Mouse (Mus musculus) hematopoietic multipotent progenitor cell, adult 10-12 weeks (in vitro differentiated cells): Measurements from ENCODE around the gene Olfr669. TPM values are rescaled to one million over a fixed set of nuclear protein-coding genes. Genes with fewer than 3 reads are reported as not detected.

Source experiments
- polyA plus RNA-seq: library from polyadenylated mRNA; stranded (reverse); fragments of >175 nt; gene quantifications from 2 replicates; pipeline ENCODE4 v1.2.3, GENCODE M21; 2012; ENCODE audit warnings: low replicate concordance

The Olfr669 gene
- polyA plus RNA-seq = not detected in 2 replicates

DNA sequence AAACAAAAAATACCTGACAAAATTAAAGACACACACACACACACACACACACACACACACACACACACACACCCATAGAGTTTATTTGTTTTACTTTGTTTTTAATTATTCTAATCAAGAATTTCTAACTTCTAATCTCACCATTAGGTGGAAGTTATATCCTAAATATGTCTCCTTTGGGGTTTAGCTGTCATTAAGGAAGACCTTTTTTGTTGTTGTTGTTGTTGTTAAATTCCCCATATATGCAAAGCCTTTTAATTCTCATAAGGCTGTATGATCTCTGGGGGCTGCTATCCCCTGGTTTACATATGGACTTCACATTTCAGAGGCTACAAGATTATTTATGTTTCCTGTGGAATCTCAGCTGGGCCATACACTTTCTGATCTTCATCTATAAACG, at the start of gene Olfr669:
Gene Olfr669 (plus strand): TSS at position 301 of the 400 bp plus-strand sequence.

DNA sequence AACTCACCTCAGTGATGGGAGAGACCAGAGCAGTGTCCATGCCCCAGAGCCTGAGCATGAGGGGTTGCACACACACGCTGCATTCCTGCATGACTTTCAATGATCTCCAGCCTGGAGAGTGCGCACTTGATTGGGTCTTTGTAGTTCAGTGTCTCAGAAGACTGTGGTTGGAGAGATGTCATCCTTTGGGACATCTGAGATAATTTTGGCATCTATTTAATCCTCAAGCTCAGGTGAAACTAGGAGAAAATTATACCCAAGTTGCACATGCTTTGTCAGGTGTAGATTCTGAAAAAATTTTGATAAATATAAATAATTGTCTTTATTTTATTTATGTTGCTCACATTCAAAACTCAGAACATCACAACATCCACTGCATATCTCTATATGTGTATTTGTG, 38.2 kb upstream of the Olfr669 start, which contains the start of gene Olfr666:
Gene Olfr666 (minus strand): TSS at position 101 of the 400 bp plus-strand sequence.

DNA sequence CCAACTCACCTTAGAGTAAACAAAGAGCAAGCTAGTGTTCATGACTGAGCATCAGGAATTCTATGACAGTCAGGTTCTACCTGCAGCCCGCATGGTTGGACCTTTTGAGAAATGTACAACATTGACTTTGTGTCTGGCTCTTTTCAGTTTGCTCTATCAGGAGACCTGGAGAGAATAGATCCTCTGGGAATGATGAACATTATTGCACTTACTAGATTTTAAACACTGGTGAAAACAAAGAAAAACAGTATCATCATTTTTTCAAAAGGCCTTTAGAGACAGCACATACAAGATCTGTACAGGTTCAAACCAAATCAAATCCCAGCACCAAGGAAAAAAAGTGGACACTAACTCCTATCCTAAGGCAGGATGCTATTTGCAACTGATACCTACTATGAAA, 12.7 kb upstream of the Olfr669 start, which contains the start of gene Olfr667:
Gene Olfr667 (minus strand): TSS at position 101 of the 400 bp plus-strand sequence.

DNA sequence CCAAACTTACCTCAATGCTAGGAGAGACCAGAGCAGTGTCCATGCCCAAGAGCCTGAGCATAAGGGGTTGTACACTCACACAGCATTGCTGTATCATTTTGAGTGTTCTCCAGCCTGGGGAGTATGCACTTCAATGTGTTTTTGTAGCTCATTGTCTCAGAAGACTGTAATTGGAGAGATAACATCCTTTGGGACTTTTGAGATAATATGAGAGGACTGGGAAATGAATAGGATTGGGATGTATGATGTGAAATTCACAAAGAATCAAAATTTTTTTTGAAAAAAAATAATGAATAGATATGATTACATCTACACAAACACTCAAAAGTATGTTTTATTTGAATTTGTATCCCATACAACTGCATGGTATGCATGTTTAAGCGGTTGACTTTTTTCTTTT, 6.1 kb upstream of the Olfr669 start, which contains the start of gene Olfr668:
Gene Olfr668 (minus strand): TSS at position 101 of the 400 bp plus-strand sequence.

DNA sequence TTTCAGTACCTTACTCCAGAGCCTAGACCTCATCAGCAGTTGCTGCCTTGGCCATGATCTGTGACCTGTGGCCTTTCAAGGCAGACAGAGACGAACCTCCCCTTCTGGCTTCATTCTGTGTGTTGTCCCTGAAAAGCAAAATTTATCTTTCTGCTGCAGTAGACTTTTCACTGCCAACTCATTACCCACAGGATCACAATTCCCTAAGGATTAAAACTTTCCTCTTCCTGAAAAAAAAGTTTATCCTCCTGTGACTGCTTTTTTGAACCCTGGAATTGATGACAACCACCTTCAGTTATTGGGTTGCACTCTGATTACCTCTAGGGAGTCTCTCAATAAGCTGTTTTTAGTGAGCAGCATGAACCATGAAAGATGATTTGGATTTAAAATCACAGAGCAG, 28.5 kb downstream of the Olfr669 start, which contains the start of gene Olfr670:
Gene Olfr670 (minus strand): TSS at position 101 of the 400 bp plus-strand sequence.

DNA sequence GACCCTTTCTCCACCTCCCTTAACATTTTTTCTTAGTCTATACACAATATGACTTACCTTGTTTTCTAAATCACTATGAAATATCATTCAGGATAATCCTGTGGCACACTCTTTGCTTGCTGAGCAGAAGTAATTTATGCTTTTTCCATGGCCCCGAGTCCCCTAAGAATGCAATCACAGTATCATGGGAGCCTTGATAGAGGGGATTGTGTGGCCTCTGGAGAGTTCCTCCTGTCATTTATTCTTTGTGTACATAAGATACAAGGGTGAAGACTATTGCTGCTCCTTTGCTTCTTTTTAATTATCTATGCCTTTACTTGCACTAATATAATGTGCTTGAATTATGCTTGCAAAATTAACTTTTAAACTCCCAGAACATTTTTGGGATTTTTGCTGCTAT, 45.0 kb downstream of the Olfr669 start, which contains the start of gene Olfr671:
Gene Olfr671 (minus strand): TSS at position 101 of the 400 bp plus-strand sequence.

Other genes starting within 250 kb of the Olfr669 start
- gene Olfr661, start 247.7 kb upstream of the Olfr669 start, polyA plus RNA-seq = not detected in 2 replicates
- not detected in 2 replicates for gene Usp17le, start 156.8 kb upstream of the Olfr669 start, polyA plus RNA-seq
- not detected in 2 replicates for gene Usp17lb, start 91.6 kb upstream of the Olfr669 start, polyA plus RNA-seq
- not detected in 2 replicates for gene Usp17la, start 77.2 kb upstream of the Olfr669 start, polyA plus RNA-seq
- not detected in 2 replicates for gene Olfr665, start 56.2 kb upstream of the Olfr669 start, polyA plus RNA-seq
- gene Olfr666, start 38.3 kb upstream of the Olfr669 start, polyA plus RNA-seq = not detected in 2 replicates
- gene Olfr667, start 12.8 kb upstream of the Olfr669 start, polyA plus RNA-seq = not detected in 2 replicates
- not detected in 2 replicates for gene Olfr668, start 6.2 kb upstream of the Olfr669 start, polyA plus RNA-seq
- not detected in 2 replicates for gene Olfr670, start 28.4 kb downstream of the Olfr669 start, polyA plus RNA-seq
- gene Olfr671, start 44.9 kb downstream of the Olfr669 start, polyA plus RNA-seq = not detected in 2 replicates
- not detected in 2 replicates for gene Olfr672, start 67.8 kb downstream of the Olfr669 start, polyA plus RNA-seq
- gene Olfr675, start 94.2 kb downstream of the Olfr669 start, polyA plus RNA-seq = not detected in 2 replicates
- gene Olfr676, start 98.5 kb downstream of the Olfr669 start, polyA plus RNA-seq = not detected in 2 replicates
- gene Olfr677, start 117.1 kb downstream of the Olfr669 start, polyA plus RNA-seq = 0.07 TPM in 1 of 2 replicates, not detected in the other
- gene Olfr678, start 130.2 kb downstream of the Olfr669 start, polyA plus RNA-seq = not detected in 2 replicates
- gene Olfr679, start 147.0 kb downstream of the Olfr669 start, polyA plus RNA-seq = 0.02 TPM in 1 of 2 replicates, not detected in the other
- not detected in 2 replicates for gene Olfr680-ps1, start 158.6 kb downstream of the Olfr669 start, polyA plus RNA-seq
- not detected in 2 replicates for gene Olfr681, start 182.6 kb downstream of the Olfr669 start, polyA plus RNA-seq
- not detected in 2 replicates for gene Olfr683, start 212.8 kb downstream of the Olfr669 start, polyA plus RNA-seq
- not detected in 2 replicates for gene Olfr684, start 229.4 kb downstream of the Olfr669 start, polyA plus RNA-seq